Mouse (Mus musculus): ENCODE data around the gene Cacng4. TPM values are rescaled to one million over a fixed set of nuclear protein-coding genes. Genes with fewer than 3 reads are reported as not detected.

Gene Cacng4
- 10 to 100 TPM; 30.7 to 31.8 TPM for total RNA-seq (2021)

DNA sequence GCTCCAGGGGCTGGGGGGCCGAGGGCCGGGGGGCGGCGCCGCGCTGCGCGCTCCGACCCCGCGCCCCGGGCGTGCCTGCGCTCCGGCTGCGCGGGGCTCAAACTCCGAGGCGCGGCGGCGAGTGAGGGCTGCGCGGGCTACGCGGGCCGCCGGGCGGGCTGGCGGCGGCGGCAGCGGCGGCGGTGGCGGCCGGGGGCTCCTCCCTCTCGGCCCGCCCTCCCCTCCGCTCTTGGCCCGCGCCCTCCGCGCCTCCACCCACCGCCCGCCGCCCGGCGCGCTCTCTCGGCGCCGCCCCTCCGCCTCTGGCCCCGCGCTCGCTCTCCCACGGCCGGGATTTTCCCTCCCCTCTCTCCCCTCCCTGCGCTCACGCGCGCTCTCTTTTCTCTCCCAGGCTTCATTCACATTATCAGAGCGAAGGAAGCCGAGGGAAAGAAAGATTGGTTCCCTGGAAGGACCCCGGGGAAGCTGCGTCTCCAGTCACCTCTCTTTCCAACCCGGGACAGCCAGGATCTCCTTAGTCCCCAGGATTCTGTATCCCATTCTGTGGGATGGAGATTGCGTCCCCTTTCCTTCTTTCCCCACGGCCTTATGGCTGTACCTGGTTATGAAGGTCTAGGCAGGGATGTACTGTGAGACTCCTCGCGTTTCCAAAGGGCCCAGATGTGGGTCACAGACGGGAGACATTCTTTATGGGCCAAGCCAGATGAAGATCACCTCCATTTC, at the start of gene Cacng4:
Cacng4 (minus strand) TSS at position 11 of the 723 bp plus-strand sequence.
- intact Hi-C loops (cut with DNase I): no loop called here
- peak in 1 of 2 experiments; percentile 51 for DNase-seq (ENCODE audit: low spot score in 2 of 2)

DNA sequence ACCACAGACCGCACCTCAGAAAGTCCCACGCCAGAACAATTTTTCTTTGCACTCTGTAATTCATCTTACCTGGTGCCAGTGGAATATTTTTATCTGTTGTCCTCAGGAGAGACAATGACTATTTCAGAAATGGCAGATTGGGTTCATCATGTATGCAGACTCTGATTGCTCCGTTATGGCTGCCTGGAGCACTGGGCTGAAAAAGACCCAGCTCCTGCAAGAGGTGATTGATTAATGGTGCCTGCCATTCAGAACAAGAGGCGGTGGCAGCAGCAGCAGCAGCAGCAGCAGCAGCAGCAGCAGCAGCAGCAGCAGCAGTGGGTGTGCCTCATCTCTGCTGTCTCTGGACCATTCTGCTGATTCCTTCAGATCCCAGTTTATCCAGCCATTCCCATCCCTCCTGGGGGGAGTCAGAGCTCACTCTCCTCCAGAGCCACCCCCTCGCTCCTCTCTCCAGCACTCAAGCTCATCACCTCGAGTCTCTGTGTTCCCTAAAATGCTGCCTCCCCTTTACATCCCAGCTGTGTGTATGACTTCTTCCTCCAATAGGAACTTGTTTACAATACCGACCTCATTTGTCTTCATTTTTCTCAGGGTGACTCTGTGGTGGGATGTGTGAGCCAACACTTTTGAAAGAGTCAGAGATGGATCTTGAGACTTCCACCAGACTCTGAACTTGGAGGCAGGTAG, 39.1 kb upstream of the Cacng4 start:
- intact Hi-C loops (cut with DNase I): no loop called here
- DNase-seq (ENCODE audit: low spot score in 2 of 2): no peak

DNA sequence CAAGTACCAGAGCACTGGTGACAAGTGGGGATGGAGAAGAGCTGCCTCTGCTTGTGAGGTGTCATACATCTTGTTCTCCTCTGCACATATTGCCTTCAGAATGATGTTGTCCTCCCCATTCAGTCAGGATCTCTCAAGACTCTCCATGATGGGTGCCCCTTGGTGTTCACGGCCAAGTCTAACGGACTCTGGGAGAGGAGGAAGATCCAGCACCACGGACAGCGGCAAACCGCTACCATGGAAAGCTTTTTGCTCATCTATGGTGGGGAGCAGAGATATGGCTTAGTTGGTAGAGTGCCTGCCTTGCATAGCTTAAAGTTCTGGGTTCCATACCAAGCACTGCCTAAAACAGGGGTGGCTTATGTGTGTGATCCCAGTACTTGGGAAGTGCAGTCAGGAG, 22.8 kb upstream of the Cacng4 start:
- intact Hi-C loops (cut with DNase I): no loop called here
- DNase-seq (ENCODE audit: low spot score in 2 of 2): no peak

DNA sequence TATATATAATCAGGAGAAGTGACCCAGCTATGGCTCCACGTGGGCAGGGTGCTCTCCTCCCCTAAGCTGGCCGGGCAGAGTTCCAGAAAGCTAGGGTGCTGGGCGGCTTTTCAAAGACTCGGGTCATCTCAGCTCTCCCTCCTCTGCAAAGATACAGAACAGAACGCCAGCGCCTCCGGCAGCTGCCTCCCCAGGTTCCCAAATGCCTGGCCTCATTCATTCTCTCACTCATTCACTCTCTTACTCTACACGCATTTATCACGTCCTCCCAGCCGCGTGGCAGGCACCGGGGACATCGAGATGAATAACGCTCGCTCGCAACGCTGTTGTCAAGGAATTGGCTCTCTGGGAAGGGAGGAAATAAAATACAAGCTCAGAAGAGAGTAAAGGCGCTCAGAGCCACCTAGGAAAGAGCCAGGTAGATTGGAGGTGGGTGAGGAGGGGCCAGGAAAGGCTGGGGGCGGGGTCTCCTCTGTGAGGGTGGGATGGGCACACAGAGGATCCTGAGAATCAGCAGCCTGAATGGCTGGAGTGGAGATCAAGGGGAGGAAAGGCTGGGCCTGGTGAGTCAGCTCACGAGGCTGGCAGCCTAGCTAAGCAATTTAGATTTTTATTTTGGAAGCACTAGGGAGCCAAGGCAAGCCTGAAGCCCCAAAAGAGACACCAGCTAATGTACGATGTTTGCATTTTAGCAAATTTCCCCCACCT, 18.7 kb upstream of the Cacng4 start:
- intact Hi-C loops (cut with DNase I): loop anchor here (5.0 kb wide), 1 partner anchor 34 kb away; no protein-coding TSS in a partner anchor
- no peak for DNase-seq (ENCODE audit: low spot score in 2 of 2)

DNA sequence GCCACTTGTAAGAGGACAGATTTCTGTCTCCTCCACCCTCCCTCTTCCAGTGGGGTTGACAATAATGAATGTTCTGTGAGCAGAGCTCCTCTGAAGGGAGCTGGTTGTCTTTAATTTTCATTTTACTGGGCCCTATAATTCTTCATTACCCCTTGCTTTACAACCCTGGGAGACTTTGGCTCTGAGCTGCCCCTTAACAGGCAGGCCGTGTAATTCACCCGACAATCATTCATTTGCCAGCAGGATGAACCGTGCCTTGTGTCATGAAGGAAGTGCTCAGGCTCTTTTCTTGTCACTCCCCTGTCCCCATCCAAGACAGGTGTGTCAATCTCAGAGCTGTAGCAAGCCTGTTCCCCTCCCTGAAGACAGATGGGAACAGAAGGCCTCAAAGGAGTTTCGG, 18.1 kb upstream of the Cacng4 start:
- intact Hi-C loops (cut with DNase I): loop anchor here (5.0 kb wide), 1 partner anchor 35 kb away; no protein-coding TSS in a partner anchor
- DNase-seq (ENCODE audit: low spot score in 2 of 2): no peak

DNA sequence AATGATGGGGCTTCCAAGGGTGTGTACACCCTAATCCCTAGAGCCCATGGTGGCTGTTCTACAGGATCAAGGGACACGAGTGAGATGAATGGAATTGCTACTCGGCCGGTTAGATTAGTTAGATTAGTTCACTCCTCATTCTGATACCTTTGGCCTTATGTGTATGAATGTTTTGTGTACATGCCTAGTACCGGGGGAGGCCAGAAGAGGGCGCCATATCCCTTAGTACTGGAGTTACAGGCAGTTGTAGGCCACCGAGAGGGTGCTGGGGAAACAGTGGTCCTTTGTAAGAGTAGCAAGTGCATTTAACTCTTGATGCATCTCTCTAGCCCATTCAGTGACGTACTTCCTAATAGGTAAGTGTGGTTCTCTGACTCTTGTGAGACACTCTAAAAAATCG, 14.2 kb upstream of the Cacng4 start:
- DNase-seq (ENCODE audit: low spot score in 2 of 2): no peak
- intact Hi-C loops (cut with DNase I): no loop called here

DNA sequence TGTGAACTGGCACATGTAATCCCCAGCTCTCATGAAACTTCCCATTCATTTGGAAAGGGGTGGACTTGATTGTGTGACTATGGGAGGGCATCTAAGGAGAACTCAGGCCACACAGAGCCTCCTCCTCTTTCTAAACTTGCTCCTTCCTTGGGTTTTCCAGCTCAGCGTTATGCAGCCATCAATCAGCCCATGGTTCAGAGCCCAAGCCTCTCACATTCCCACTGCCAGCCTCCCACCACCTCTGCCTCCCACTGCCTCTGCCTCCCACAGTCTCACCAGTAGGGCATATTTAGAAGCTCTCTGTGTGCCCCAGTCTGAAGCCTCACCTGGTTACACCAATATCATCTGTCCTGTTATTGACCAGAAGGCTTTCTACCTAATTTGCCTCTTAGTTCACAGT, 11.7 kb upstream of the Cacng4 start:
- intact Hi-C loops (cut with DNase I): no loop called here
- DNase-seq (ENCODE audit: low spot score in 2 of 2): no peak

DNA sequence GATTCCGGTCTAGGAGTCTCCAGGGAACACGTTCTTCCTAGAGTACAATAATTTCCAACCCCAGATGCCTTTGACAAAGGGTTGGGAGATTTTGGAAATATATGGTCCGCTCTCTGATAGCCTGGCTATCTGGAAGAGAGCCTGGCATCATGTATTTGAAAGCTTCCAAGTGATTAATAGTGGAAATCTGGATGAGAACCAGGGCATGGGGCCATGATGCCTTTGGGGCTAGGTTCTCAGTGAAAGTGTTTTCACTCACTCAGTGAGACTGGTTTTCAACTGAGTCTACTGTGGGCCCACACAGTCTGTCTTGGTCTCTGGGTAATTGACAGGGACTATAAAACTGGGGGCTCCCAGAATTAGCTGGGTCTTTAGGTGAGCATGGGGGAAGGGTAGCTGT, 7.6 kb upstream of the Cacng4 start:
- intact Hi-C loops (cut with DNase I): no loop called here
- DNase-seq (ENCODE audit: low spot score in 2 of 2): no peak

DNA sequence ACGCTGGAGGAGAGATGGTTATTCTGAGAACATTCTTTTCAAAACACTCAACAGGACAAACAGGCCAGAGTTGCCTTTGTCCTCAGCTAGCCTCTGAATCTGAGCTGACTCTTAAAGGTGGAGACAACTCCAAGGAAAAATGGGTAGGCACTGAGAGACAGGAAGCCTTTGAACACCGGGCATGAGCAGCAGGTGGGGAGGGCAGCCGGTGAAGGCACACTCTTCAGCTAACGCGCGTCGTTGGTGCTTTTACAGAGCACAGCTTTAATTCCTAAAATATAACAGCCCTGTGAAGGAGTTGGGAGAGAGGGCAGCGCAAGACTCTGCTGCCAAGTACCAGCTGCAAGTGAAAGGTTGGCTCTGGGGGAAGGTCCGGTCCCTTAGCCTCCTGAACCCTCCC, 5.0 kb upstream of the Cacng4 start:
- no peak for DNase-seq (ENCODE audit: low spot score in 2 of 2)
- intact Hi-C loops (cut with DNase I): no loop called here

DNA sequence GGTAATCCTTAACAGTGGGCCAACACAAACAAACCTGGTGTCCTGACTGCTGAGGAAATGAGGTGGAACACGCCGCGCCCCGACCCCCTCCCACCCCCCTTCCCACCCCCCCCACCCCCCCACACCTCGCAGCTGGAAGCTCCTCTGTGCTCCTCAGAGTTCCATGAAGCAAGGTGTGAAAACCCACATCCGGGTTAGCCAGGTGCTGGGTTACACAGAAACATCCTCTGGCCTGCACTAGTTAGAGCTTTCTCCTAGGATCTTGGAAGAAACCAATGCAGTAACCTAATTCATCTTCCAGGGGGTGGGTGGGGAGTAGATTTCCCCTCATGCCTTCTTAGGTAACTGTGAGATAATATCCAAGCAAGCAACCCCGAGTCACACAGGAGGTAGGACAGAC, 2.0 kb upstream of the Cacng4 start:
- no peak for DNase-seq (ENCODE audit: low spot score in 2 of 2)
- intact Hi-C loops (cut with DNase I): no loop called here

DNA sequence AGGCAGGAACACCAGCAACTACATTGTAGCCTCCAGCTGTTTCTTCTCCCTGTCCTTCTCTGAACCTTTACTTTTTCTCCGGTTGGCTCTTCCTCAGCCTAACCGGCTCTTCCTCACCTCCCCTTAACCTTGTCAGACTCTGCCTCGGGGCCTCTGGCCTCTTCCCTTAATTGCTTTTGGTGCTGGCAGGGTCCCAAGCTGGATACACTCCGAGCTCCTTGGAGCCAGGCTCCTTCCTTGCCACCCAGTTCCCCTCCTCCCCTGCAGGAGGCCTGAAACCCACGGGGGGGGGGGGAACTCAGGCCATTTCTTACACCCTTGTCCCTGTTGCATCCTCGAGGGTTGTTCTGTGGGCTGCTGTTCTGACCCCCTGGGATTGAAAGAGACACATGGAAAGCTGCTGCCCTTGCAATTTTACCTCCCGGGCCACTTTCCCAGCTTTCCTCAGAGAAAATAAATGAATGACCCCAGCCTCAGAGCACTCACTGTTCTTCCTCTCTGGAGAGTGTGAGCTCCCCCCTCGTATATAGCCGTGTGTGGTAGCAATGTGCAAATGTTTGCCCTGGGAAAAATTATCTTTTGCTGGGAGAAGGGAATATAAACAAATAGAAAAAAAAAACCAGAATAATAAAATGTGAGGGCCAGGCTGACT, 1.2 kb upstream of the Cacng4 start:
- intact Hi-C loops (cut with DNase I): no loop called here
- no peak for DNase-seq (ENCODE audit: low spot score in 2 of 2)

DNA sequence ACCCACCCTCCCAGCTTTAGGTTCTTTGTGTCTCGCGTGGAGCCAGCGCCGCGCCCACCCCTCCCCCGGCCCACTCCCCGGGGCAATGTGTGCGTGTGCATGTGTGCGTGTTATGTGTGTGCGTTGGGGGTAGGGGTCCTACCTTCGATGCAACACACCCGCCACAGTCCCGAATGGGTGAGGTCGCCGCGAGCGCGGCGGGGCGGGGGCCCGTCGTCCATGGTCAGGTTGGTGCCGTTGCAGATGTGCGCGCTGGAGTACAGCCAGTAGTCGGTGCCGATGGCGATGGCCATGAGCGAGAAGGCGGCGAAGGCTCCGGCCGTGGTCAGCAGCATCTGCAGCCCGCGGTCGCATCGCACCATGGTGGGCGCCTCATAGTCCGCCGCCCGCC, 259 bp downstream of the Cacng4 start:
- no peak for DNase-seq (ENCODE audit: low spot score in 2 of 2)
- intact Hi-C loops (cut with DNase I): no loop called here

DNA sequence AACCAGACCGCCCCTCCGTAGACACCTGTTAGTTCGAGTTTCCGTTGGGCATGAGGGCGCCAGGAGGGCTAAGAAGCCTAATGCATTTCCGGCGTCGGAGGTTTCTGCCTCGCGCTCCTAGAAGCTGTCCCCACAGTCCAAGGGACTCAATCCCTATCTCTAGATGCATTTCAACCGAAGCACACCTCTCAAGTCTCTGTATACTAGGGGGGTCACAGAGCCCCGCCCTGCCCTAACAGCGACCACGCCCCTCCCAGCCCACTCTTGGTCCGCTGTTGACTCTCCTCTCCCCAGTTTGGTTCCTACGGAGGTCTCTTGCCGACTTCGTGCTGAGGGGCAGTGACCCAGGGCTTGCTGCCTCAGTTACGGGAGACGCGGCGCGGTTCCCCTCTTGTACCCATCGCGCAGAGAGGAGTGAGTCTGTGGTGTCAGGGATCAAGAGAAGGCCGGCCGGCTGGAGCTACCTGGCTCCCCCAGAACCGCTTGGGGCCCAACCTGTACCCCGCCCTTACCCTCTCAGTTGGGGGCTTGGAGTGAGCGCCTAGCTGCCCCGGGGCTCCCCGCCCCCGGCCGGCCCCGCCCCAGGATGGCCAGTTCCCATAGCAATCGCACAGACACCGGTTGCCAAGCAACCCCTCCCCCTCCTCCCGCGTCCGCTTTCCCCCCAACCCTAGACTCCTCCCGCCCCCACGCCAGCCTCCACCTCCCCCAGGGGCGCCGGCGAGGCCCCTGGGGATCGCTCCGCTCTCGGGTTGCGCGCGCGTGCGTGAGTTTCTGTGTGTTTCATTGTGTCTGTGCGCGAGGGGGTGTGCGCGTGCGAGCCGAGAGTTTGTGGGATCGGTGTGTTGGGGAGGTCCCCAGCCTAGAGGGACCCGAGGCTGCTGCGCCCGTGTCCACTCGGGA, 906 bp downstream of the Cacng4 start:
- intact Hi-C loops (cut with DNase I): no loop called here
- no peak for DNase-seq (ENCODE audit: low spot score in 2 of 2)

DNA sequence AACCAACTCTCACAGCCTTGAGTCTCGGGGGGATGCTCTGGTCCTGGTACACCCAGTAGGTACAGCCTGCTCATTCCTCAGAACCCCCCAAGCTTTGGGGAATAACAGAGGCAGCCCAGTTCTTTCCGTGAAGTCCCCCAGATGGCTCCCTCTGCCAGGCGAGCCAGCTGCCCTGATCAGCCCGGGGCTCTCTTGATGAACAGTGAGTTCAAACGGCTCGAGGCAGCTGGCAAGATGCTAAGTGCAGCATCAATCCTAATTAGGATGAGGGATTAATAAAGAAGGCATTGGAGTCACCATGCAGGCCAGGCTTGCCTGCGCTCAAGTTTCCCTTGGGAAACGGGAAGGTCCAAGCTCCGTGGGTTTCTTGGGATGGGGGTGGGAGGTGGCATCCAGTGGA, 2.2 kb downstream of the Cacng4 start:
- intact Hi-C loops (cut with DNase I): no loop called here
- no peak for DNase-seq (ENCODE audit: low spot score in 2 of 2)

DNA sequence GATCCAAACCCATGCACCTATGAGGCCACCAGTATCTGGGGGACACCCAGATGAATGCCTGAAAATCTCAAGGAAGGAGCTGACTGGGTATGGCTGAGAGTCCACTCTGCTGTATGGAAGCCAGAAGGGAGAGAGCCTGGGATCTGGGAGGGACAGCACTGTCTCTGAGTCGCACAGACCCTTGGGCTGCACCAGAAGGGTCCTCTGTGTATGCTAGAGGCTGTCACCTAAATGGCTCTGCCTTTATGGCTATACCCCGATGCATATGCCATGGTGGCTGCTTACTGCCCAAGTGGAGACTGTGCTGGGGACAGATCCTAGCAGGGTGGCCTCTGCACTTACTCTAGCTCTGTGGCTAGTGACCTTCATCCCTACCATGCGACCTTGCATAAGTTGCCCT, 8.6 kb downstream of the Cacng4 start:
- DNase-seq (ENCODE audit: low spot score in 2 of 2): no peak
- intact Hi-C loops (cut with DNase I): no loop called here

DNA sequence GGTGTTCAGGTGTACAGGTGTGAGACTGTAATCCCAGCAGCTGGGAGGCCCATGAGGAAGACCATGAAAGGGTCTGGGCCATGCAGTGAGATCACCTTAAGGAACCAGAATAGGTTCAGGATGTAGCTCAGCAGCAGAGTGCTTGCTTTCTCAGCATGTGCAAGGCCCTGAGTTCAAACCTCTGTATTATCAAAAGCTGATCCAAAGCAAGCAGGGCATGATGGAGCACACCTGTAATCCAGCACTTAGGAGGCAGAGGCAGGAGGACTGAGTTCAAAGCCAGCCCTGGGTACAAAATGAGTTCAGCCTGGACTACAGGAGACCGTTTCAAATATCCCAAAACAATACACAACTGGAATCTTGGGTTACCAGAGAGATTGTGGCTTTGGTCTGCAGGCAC, 9.1 kb downstream of the Cacng4 start:
- DNase-seq (ENCODE audit: low spot score in 2 of 2): no peak
- intact Hi-C loops (cut with DNase I): no loop called here

DNA sequence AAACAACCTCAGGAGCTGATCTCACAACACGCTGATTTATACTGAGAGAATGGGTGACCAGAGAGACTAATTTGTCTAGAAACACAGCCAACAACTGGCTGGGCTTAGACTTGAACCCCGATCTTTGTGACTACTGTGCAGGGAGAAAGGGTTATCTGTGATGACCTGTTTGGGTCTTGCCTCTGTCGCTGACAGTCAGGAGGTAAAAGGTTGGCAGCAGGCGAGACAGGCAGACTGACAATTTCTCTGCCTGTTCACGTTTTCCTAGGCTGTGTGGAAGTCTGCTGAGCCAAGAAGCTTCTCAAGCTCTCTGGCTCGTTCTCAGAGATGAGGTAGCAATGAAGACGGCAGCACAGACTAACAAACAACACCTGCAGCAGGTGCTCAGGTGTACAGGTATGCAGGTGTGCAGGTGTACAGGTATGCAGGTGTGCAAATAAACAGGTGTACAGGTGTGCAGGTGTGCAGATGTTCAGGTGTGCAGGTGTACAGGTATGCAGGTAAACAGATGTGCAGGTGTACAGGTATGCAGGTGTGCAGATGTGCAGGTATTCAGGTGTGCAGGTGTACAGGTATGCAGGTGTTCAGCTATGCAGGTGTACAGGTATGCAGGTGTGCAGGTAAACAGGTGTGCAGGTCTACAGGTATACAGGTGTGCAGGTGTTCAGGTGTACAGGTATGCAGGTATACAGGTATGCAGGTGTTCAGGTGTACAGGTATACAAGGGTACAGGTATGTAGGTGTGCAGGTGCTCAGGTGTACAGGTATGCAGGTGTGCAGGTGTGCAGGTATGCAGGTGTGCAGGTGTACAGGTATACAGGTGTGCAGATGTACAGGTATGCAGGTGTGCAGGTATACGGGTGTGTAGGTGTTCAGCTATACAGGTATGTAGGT, 10.2 kb downstream of the Cacng4 start:
- intact Hi-C loops (cut with DNase I): no loop called here

DNA sequence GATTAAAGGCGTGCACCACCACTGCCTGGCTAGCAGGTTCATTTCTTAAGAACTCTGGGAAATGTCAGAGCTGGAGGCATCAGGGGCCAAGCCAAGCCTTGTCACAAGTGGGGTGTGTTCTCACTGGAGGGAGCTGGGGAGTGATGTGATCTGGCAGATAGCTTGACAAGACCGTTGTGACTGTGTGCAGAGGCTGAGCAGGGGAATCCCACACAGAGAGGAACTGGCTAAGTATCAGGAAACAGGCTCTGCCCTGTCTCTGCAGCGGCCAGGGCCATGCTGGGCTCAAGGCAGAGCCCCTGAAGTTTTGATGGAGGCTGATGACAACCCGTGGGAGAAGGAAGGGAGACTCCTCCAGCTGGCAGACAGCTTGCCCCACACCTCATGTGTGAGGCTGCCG, 11.8 kb downstream of the Cacng4 start:
- intact Hi-C loops (cut with DNase I): no loop called here
- no peak for DNase-seq (ENCODE audit: low spot score in 2 of 2)

More for the DNA sequence above, 10.2 kb downstream of the Cacng4 start:
- DNase-seq (ENCODE audit: low spot score in 2 of 2): no peak

Measured in left cerebral cortex, postnatal 36 days (tissue).